ENCODE assay signal across 8 mouse cellular contexts in the genomic region with DNA sequence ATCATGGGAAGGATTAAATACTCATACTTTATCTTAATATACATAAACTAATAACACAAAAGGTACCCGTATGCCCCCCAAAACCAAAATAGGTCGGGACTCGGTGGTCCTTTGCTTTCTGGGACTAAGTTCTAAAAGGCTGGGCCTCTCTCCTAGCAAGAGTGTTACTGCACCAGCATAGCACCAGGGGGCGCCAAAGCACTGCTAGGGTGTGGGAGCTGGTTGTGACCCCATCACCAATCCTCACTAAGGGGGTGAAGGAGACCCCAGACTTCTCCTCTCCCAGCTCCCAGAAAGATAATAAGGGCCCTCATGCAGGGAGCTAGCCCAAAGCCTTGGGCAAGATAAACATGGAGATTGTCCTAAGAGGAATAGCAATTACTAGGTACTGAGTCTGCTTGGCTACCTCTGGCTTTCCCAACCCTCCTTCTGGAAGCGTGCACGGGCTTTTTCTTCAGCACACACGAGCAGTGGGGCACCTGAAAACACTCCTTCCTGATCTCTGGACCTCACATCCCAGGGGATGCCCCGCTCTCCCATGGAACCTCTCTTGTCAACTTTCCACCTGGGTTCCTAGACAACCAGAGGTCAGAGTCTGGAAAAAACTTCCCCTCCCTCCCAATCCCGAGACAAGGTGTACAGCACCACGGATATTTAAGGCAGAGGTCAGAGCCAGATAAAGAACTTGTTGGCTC. TPM values are rescaled to one million over a fixed set of nuclear protein-coding genes. Genes with fewer than 3 reads are reported as not detected.
DNase-seq lines count a peak whose midpoint lies in the region; ATAC-seq lines count a peak whose summit lies in the region.

No protein-coding gene starts in this region.

- WGBS in heart, embryonic 12.5 days: 27% methylated on average over 10 of the region's 10 CpGs
- 32% methylated on average over 10 of the region's 10 CpGs for WGBS in embryonic facial prominence, embryonic 14.5 days

- no peak overlapping the region for H3K9ac ChIP-seq in heart, embryonic 12.5 days
- H3K9ac ChIP-seq in embryonic facial prominence, embryonic 14.5 days (ENCODE audit: low read depth, low read length): no peak overlapping the region

- H3K27ac ChIP-seq in heart, embryonic 12.5 days (ENCODE audit: poor library complexity, severe bottlenecking): no peak overlapping the region
- H3K27ac ChIP-seq in embryonic facial prominence, embryonic 14.5 days (replicated peaks; ENCODE audit: low read depth, low read length): no peak overlapping the region

- H3K27me3 ChIP-seq in heart, embryonic 12.5 days (replicated peaks): peaks cover 10% of the 10 kb centered on the region; the same call in 1 of the 2 replicates
- H3K27me3 ChIP-seq in embryonic facial prominence, embryonic 14.5 days (replicated peaks; ENCODE audit: control insufficient read depth, insufficient read depth, low read length): peaks cover 31% of the 10 kb centered on the region

- ATAC-seq in heart, embryonic 12.5 days (ENCODE audit: insufficient number of reproducible peaks, low FRiP score): no peak
- ATAC-seq in embryonic facial prominence, embryonic 14.5 days (ENCODE audit: low read depth): no peak

- H3K36me3 ChIP-seq in heart, embryonic 12.5 days: no peaks in the 10 kb centered on the region
- no peaks in the 10 kb centered on the region for H3K36me3 ChIP-seq in embryonic facial prominence, embryonic 14.5 days (ENCODE audit: control insufficient read depth, insufficient read depth, low read length)

- H3K4me1 ChIP-seq in heart, embryonic 12.5 days (replicated peaks): peaks cover 47% of the 10 kb centered on the region
- peaks cover 32% of the 10 kb centered on the region for H3K4me1 ChIP-seq in embryonic facial prominence, embryonic 14.5 days (ENCODE audit: control insufficient read depth, insufficient read depth, low read length)

- DNase-seq in heart, adult 18-20 months: peak; percentile 78 to 93
- DNase-seq in A20 (ENCODE audit: low read depth, low spot score): peak; percentile 79
- DNase-seq in adrenal gland, postnatal 14 days: peak; percentile 89
- peak; percentile 62 for DNase-seq in embryonic facial prominence, embryonic 14.5 days (ENCODE audit: low spot score)
- DNase-seq in kidney, postnatal 36 days: peak; percentile 69 to 95
- DNase-seq in mesoderm, embryonic 11.5 days (ENCODE audit: low read depth, low spot score): peak; percentile 76
- DNase-seq in thymus, postnatal 14 days: peak; percentile 93

- H3K9me3 ChIP-seq in heart, embryonic 12.5 days (replicated peaks): no peaks in the 10 kb centered on the region
- H3K9me3 ChIP-seq in embryonic facial prominence, embryonic 14.5 days (ENCODE audit: control insufficient read depth, low read length): no peaks in the 10 kb centered on the region

- no peak overlapping the region for H3K4me2 ChIP-seq in heart, embryonic 12.5 days
- H3K4me2 ChIP-seq in embryonic facial prominence, embryonic 14.5 days (ENCODE audit: low read depth, low read length): no peak overlapping the region

- H3K4me3 ChIP-seq in heart, embryonic 12.5 days: no peak overlapping the region
- H3K4me3 ChIP-seq in embryonic facial prominence, embryonic 14.5 days (ENCODE audit: low read depth, low read length): no peak overlapping the region

RNA-seq across cellular contexts. Expression of a gene that starts 2.1 kb away (rescaled TPM):
- 1 to 10 TPM; 7.7 to 9.1 TPM for total RNA-seq in heart, adult 18-20 months (2021)
- polyA plus RNA-seq in heart, embryonic 12.5 days (2016; fragmentation: Nextera tagmentation; extraction: Ambion mirVana): 21.0 and 22.2 TPM in 2 replicates
- 23.0 and 24.3 TPM in 2 replicates for total RNA-seq in adrenal gland, postnatal 14 days (2021)
- 40.6 and 43.5 TPM in 2 replicates for polyA plus RNA-seq in embryonic facial prominence, embryonic 14.5 days (2014; fragmentation: Nextera tagmentation; extraction: Ambion mirVana)

RNA-seq across cellular contexts. Expression of a gene that starts 26.3 kb away (rescaled TPM):
- total RNA-seq in heart, adult 18-20 months (2021): 10 to 100 TPM; 10.9 to 12.9 TPM
- 8.4 TPM in 2 replicates for polyA plus RNA-seq in heart, embryonic 12.5 days (2016; fragmentation: Nextera tagmentation; extraction: Ambion mirVana)
- total RNA-seq in adrenal gland, postnatal 14 days (2021): 9.0 and 15.7 TPM in 2 replicates
- polyA plus RNA-seq in embryonic facial prominence, embryonic 14.5 days (2014; fragmentation: Nextera tagmentation; extraction: Ambion mirVana): 12.5 and 14.9 TPM in 2 replicates

RNA-seq across cellular contexts. Expression of a gene that starts 26.6 kb away (rescaled TPM):
- total RNA-seq in heart, adult 18-20 months (2021): 10 to 100 TPM; 20.7 to 25.1 TPM
- 13.1 and 13.3 TPM in 2 replicates for polyA plus RNA-seq in heart, embryonic 12.5 days (2016; fragmentation: Nextera tagmentation; extraction: Ambion mirVana)
- 26.4 and 30.6 TPM in 2 replicates for total RNA-seq in adrenal gland, postnatal 14 days (2021)
- 20.0 and 23.3 TPM in 2 replicates for polyA plus RNA-seq in embryonic facial prominence, embryonic 14.5 days (2014; fragmentation: Nextera tagmentation; extraction: Ambion mirVana)

RNA-seq across cellular contexts. Expression of a gene that starts 27.2 kb away (rescaled TPM):
- total RNA-seq in heart, adult 18-20 months (2021): under 1 TPM in 1 of 2 experiments, not detected in 1; 0.36 TPM
- polyA plus RNA-seq in heart, embryonic 12.5 days (2016; fragmentation: Nextera tagmentation; extraction: Ambion mirVana): 0.09 and 0.10 TPM in 2 replicates
- 0.52 and 1.4 TPM in 2 replicates for total RNA-seq in adrenal gland, postnatal 14 days (2021)
- polyA plus RNA-seq in embryonic facial prominence, embryonic 14.5 days (2014; fragmentation: Nextera tagmentation; extraction: Ambion mirVana): 0.14 and 0.56 TPM in 2 replicates
